In genomic region chr11:59227604-59228121, GRCm38 (mm10) we compare ENCODE assay signal across 8 mouse cellular contexts. TPM values are rescaled to one million over a fixed set of nuclear protein-coding genes. Genes with fewer than 3 reads are reported as not detected.
A peak's percentile ranks its signal among the peaks of the same experiment; 100 is the strongest.
DNase-seq lines count a peak whose midpoint lies in the region; ATAC-seq and TF ChIP-seq lines count a peak whose summit lies in the region.

No protein-coding gene starts in this region.

- no peaks in the 10 kb centered on the region for H3K9me3 ChIP-seq in kidney, embryonic 16.5 days (ENCODE audit: low read length)
- H3K9me3 ChIP-seq in hindbrain, embryonic 11.5 days (ENCODE audit: control insufficient read depth, low read length), result no peaks in the 10 kb centered on the region

- peak; percentile 81 for ATAC-seq in kidney, embryonic 16.5 days (ENCODE audit: low FRiP score, low TSS enrichment)
- peak; percentile 85; the same call in 1 of the 2 replicates for ATAC-seq in hindbrain, embryonic 11.5 days (ENCODE audit: low FRiP score)

- no peak for TF ChIP-seq CTCF in bone marrow macrophage, adult 2 months (IDR thresholded peaks at IDR 0.05; ENCODE audit: low read depth, low read length)

- peaks cover 42% of the 10 kb centered on the region for H3K4me1 ChIP-seq in kidney, embryonic 16.5 days (ENCODE audit: insufficient read depth, low read length)
- H3K4me1 ChIP-seq in bone marrow macrophage, adult 2 months (ENCODE audit: control insufficient read depth, insufficient read depth, low read length), result peaks cover 38% of the 10 kb centered on the region
- peaks cover 10% of the 10 kb centered on the region for H3K4me1 ChIP-seq in hindbrain, embryonic 11.5 days (replicated peaks; ENCODE audit: control insufficient read depth, insufficient read depth, low read length)

- H3K27me3 ChIP-seq in kidney, embryonic 16.5 days (ENCODE audit: insufficient read depth, low read length), result no peaks in the 10 kb centered on the region
- H3K27me3 ChIP-seq in hindbrain, embryonic 11.5 days (ENCODE audit: control insufficient read depth, insufficient read depth, low read length), result no peaks in the 10 kb centered on the region

- no peak for TF ChIP-seq POLR2A in bone marrow macrophage, adult 2 months (IDR thresholded peaks at IDR 0.05; ENCODE audit: borderline replicate concordance, low read depth, low read length)

- peak overlapping the region; percentile 98 for H3K9ac ChIP-seq in kidney, embryonic 16.5 days (replicated peaks; ENCODE audit: low read length)
- peak overlapping the region; percentile 97 for H3K9ac ChIP-seq in hindbrain, embryonic 11.5 days (ENCODE audit: low read depth, low read length)

- peak overlapping the region; percentile 99 for H3K27ac ChIP-seq in kidney, embryonic 16.5 days (ENCODE audit: low read length)
- peak overlapping the region; percentile 95 for H3K27ac ChIP-seq in bone marrow macrophage, adult 2 months (ENCODE audit: insufficient read depth, low read depth, low read length)
- H3K27ac ChIP-seq in hindbrain, embryonic 11.5 days (ENCODE audit: low read depth, low read length), result peak overlapping the region; percentile 90
- peak overlapping the region; percentile 96 for H3K27ac ChIP-seq in macrophage

- peak overlapping the region; percentile 86 for H3K4me2 ChIP-seq in kidney, embryonic 16.5 days (replicated peaks; ENCODE audit: low read depth, low read length)
- peak overlapping the region; percentile 92 for H3K4me2 ChIP-seq in hindbrain, embryonic 11.5 days (replicated peaks; ENCODE audit: low read depth, low read length)

- peaks cover 3% of the 10 kb centered on the region; the same call in 1 of the 2 replicates for H3K36me3 ChIP-seq in kidney, embryonic 16.5 days (ENCODE audit: insufficient read depth, low read length)
- H3K36me3 ChIP-seq in hindbrain, embryonic 11.5 days (ENCODE audit: control insufficient read depth, insufficient read depth, low read length), result 0 out of 2 replicates have a peak, but pooled peaks cover 2% of the 10 kb centered on the region
- no peaks in the 10 kb centered on the region for H3K36me3 ChIP-seq in macrophage (ENCODE audit: inconsistent target)

- DNase-seq in kidney, adult 8-10 months, result no peak
- DNase-seq in hindbrain, embryonic 11.5 days (ENCODE audit: low spot score), result no peak
- DNase-seq in adrenal gland, postnatal 25 days, result no peak
- DNase-seq in layer of hippocampus, adult 18-20 months (ENCODE audit: low spot score in 2 of 2), result no peak
- DNase-seq in spleen, postnatal 10 days (ENCODE audit: low spot score in 2 of 2), result no peak

- under 1% methylated on average over 51 of the region's 51 CpGs for WGBS in kidney, embryonic 16.5 days
- WGBS in hindbrain, embryonic 11.5 days, result under 1% methylated on average over 39 of the region's 51 CpGs
- under 1% methylated on average over 50 of the region's 51 CpGs for WGBS in macrophage (ENCODE audit: missing documents)

- peak overlapping the region; percentile 85 for H3K4me3 ChIP-seq in kidney, embryonic 16.5 days (ENCODE audit: low read length)
- H3K4me3 ChIP-seq in bone marrow macrophage, adult 2 months (ENCODE audit: insufficient read depth, low read length), result peak overlapping the region; percentile 92
- H3K4me3 ChIP-seq in hindbrain, embryonic 11.5 days (ENCODE audit: low read depth, low read length), result peak overlapping the region; percentile 86
- peak overlapping the region; percentile 100 for H3K4me3 ChIP-seq in macrophage (ENCODE audit: inconsistent target)

- H3K79me2 ChIP-seq in macrophage (ENCODE audit: inconsistent target), result peaks cover 59% of the 10 kb centered on the region

RNA-seq across cellular contexts. Expression of gene Arf1, which starts 0.4 kb away (rescaled TPM):
- 760 and 797 TPM in 2 replicates for polyA plus RNA-seq in kidney, embryonic 16.5 days (2015; fragmentation: Nextera tagmentation; extraction: Ambion mirVana)
- polyA plus RNA-seq in bone marrow macrophage, adult 2 months (2012; ENCODE audit: insufficient read depth, insufficient read length, missing spikeins), result 295 and 301 TPM in 2 replicates
- polyA plus RNA-seq in hindbrain, embryonic 11.5 days (2014; fragmentation: Nextera tagmentation; extraction: Ambion mirVana), result 610 and 623 TPM in 2 replicates
- 10 to 100 TPM; 48.5 to 93.7 (median 68.4) TPM for total RNA-seq in macrophage (2018; cell fraction: chromatin; rRNA removed)
- 100 to 1,000 TPM; 423 to 499 (median 446) TPM for total RNA-seq in macrophage (2018; cell fraction: cytosol; rRNA removed)
- 100 to 1,000 TPM; 106 to 255 (median 168) TPM for total RNA-seq in macrophage (2018; cell fraction: nucleus; rRNA removed)
- polyA plus RNA-seq in macrophage (2018), result 397 to 494 TPM (median 402 TPM) in 3 replicates
- 405 and 412 TPM in 2 replicates for total RNA-seq in adrenal gland, postnatal 25 days (2021)
- 100 to 1,000 TPM; 512 to 556 TPM for total RNA-seq in layer of hippocampus, adult 18-20 months (2021)

RNA-seq across cellular contexts. Expression of gene 2310033P09Rik, which starts 19.5 kb away (rescaled TPM):
- polyA plus RNA-seq in kidney, embryonic 16.5 days (2015; fragmentation: Nextera tagmentation; extraction: Ambion mirVana), result 33.6 and 34.7 TPM in 2 replicates
- 18.9 and 20.8 TPM in 2 replicates for polyA plus RNA-seq in bone marrow macrophage, adult 2 months (2012; ENCODE audit: insufficient read depth, insufficient read length, missing spikeins)
- 33.4 and 40.9 TPM in 2 replicates for polyA plus RNA-seq in hindbrain, embryonic 11.5 days (2014; fragmentation: Nextera tagmentation; extraction: Ambion mirVana)
- total RNA-seq in macrophage (2018; cell fraction: chromatin; rRNA removed), result 10 to 100 TPM; 16.8 to 35.6 (median 21.2) TPM
- 10 to 100 TPM; 14.8 to 21.8 (median 19.4) TPM for total RNA-seq in macrophage (2018; cell fraction: cytosol; rRNA removed)
- 10 to 100 TPM in 25 of 26 experiments, 1 to 10 TPM in 1; 9.3 to 24.0 (median 16.8) TPM for total RNA-seq in macrophage (2018; cell fraction: nucleus; rRNA removed)
- polyA plus RNA-seq in macrophage (2018), result 17.8 to 25.4 TPM (median 20.3 TPM) in 3 replicates
- total RNA-seq in adrenal gland, postnatal 25 days (2021), result 32.4 and 36.6 TPM in 2 replicates
- total RNA-seq in layer of hippocampus, adult 18-20 months (2021), result 10 to 100 TPM; 26.6 to 27.3 TPM

RNA-seq across cellular contexts. Expression of gene Mrpl55, which starts 25.4 kb away (rescaled TPM):
- 103 and 104 TPM in 2 replicates for polyA plus RNA-seq in kidney, embryonic 16.5 days (2015; fragmentation: Nextera tagmentation; extraction: Ambion mirVana)
- polyA plus RNA-seq in bone marrow macrophage, adult 2 months (2012; ENCODE audit: insufficient read depth, insufficient read length, missing spikeins), result 20.1 and 24.1 TPM in 2 replicates
- 87.4 and 96.7 TPM in 2 replicates for polyA plus RNA-seq in hindbrain, embryonic 11.5 days (2014; fragmentation: Nextera tagmentation; extraction: Ambion mirVana)
- 10 to 100 TPM in 2 of 26 experiments, 1 to 10 TPM in 22, not detected in 2; 1.8 to 11.9 (median 3.7) TPM for total RNA-seq in macrophage (2018; cell fraction: chromatin; rRNA removed)
- 10 to 100 TPM; 17.6 to 40.7 (median 26.7) TPM for total RNA-seq in macrophage (2018; cell fraction: cytosol; rRNA removed)
- total RNA-seq in macrophage (2018; cell fraction: nucleus; rRNA removed), result 10 to 100 TPM in 12 of 26 experiments, 1 to 10 TPM in 14; 2.6 to 18.4 (median 9.0) TPM
- 17.9 to 36.6 TPM (median 21.0 TPM) in 3 replicates for polyA plus RNA-seq in macrophage (2018)
- total RNA-seq in adrenal gland, postnatal 25 days (2021), result 42.3 and 52.6 TPM in 2 replicates
- total RNA-seq in layer of hippocampus, adult 18-20 months (2021), result 10 to 100 TPM; 35.9 to 42.8 TPM

RNA-seq across cellular contexts. Expression of gene Guk1, which starts 35.7 kb away (rescaled TPM):
- polyA plus RNA-seq in kidney, embryonic 16.5 days (2015; fragmentation: Nextera tagmentation; extraction: Ambion mirVana), result 134 and 141 TPM in 2 replicates
- 32.1 and 32.3 TPM in 2 replicates for polyA plus RNA-seq in bone marrow macrophage, adult 2 months (2012; ENCODE audit: insufficient read depth, insufficient read length, missing spikeins)
- polyA plus RNA-seq in hindbrain, embryonic 11.5 days (2014; fragmentation: Nextera tagmentation; extraction: Ambion mirVana), result 105 and 107 TPM in 2 replicates
- total RNA-seq in macrophage (2018; cell fraction: chromatin; rRNA removed), result 10 to 100 TPM in 5 of 26 experiments, 1 to 10 TPM in 19, not detected in 2; 1.2 to 37.4 (median 7.1) TPM
- total RNA-seq in macrophage (2018; cell fraction: cytosol; rRNA removed), result 10 to 100 TPM; 10.6 to 26.0 (median 16.0) TPM
- 10 to 100 TPM in 5 of 26 experiments, 1 to 10 TPM in 21; 3.5 to 30.5 (median 6.5) TPM for total RNA-seq in macrophage (2018; cell fraction: nucleus; rRNA removed)
- polyA plus RNA-seq in macrophage (2018), result 11.6 to 29.1 TPM (median 24.4 TPM) in 3 replicates
- total RNA-seq in adrenal gland, postnatal 25 days (2021), result 49.2 and 54.6 TPM in 2 replicates
- 100 to 1,000 TPM; 148 to 152 TPM for total RNA-seq in layer of hippocampus, adult 18-20 months (2021)

RNA-seq across cellular contexts. Expression of gene Gjc2, which starts 44.6 kb away (rescaled TPM):
- polyA plus RNA-seq in kidney, embryonic 16.5 days (2015; fragmentation: Nextera tagmentation; extraction: Ambion mirVana), result 0.36 and 0.67 TPM in 2 replicates
- polyA plus RNA-seq in bone marrow macrophage, adult 2 months (2012; ENCODE audit: insufficient read depth, insufficient read length, missing spikeins), result not detected in 2 replicates
- polyA plus RNA-seq in hindbrain, embryonic 11.5 days (2014; fragmentation: Nextera tagmentation; extraction: Ambion mirVana), result not detected in 2 replicates
- total RNA-seq in macrophage (2018; cell fraction: chromatin; rRNA removed), result not detected
- total RNA-seq in macrophage (2018; cell fraction: cytosol; rRNA removed), result not detected
- under 1 TPM in 1 of 26 experiments, not detected in 25; 0.44 TPM for total RNA-seq in macrophage (2018; cell fraction: nucleus; rRNA removed)
- polyA plus RNA-seq in macrophage (2018), result not detected in 3 replicates
- total RNA-seq in adrenal gland, postnatal 25 days (2021), result 0.43 and 0.57 TPM in 2 replicates
- total RNA-seq in layer of hippocampus, adult 18-20 months (2021), result 10 to 100 TPM; 11.9 to 13.6 TPM
